Mouse (Mus musculus): Measurements from ENCODE around the gene Ccdc138. TPM values are rescaled to one million over a fixed set of nuclear protein-coding genes. Genes with fewer than 3 reads are reported as not detected.

Gene Ccdc138
- polyA plus RNA-seq, 2 experiments = 4.9 to 5.9 TPM

DNA sequence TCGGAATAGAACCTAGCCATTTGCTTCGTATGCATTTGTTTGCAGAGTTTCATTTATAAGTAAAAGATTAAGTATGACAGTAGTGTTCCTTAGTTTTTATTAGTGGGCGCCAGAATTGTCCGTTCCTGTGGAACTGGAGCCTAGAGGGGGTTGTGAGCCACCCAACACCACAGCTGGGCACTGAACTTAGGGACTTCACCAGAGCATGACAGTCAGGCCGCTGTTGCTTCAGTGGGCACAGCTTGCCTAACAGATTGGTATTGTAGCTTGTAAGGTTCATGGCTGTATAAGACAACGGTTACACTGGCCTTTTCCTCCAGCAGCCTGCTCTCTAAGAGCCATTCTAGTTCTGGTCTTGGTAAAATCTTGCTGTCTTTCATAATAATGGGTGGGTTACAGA is 62.8 kb downstream of the Ccdc138 start:
- ATAC-seq (ENCODE audit: low FRiP score, low read depth) (no peak), DNase-seq (ENCODE audit: low spot score) (no peak)
- H3K36me3 ChIP-seq (ENCODE audit: control insufficient read depth, insufficient read depth, low read length) = no peaks in the 10 kb centered on the region
- H3K9ac ChIP-seq (ENCODE audit: low read depth, low read length, severe bottlenecking) = no peak overlapping the region
- H3K4me2 ChIP-seq (replicated peaks; ENCODE audit: low read depth, low read length, severe bottlenecking) = no peak overlapping the region
- no peaks in the 10 kb centered on the region for H3K27me3 ChIP-seq (ENCODE audit: control insufficient read depth, insufficient read depth, low read length)
- no peak overlapping the region for H3K4me3 ChIP-seq (replicated peaks; ENCODE audit: low read length)
- H3K27ac ChIP-seq (replicated peaks; ENCODE audit: low read depth, low read length) = no peak overlapping the region
- WGBS = 90% methylated on average over 6 of the region's 6 CpGs
- H3K9me3 ChIP-seq (ENCODE audit: control insufficient read depth, low read length) = no peaks in the 10 kb centered on the region
- TF ChIP-seq POLR2A (IDR thresholded peaks at IDR 0.05; ENCODE audit: borderline replicate concordance, extremely low read depth, insufficient read depth, insufficient read length) = no peak
- H3K4me1 ChIP-seq (ENCODE audit: control insufficient read depth, insufficient read depth, low read length) = no peaks in the 10 kb centered on the region

DNA sequence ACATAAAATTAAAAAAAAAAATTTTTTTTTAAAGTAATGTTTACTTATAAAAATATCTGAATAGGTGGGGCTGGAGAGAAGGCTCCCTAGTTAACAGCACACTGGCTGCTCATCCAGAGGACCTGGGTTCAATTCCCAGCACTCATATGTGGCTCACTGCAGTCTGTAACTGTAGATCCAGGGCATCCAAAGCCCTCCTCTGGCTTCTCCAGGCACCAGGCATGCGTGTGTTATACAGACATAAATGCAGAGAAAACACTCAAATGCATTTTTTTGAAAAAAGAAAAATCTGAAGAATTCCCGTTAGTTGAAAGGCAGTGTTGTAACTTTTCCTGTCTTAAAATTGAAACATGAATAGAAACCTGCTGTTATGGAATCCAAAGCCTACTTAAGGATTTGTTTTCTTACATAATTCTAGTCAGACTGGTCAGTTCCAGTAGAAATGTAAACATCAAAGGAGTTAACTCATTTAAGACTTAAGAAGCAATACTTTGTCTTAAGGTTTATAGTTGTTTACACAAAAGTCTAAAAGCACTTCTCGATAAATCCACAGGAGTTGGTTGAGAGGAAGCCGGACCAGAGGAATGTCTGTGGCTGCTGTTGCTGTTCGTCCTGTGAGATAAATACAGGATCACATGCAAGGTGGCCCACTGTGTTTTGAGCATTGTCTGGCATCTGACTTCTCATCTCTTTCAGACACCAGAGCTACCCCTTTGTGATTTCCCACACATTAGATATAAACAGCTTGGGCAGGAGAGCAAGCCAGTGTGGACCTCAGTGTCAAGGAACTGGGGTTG is 87.9 kb downstream of the Ccdc138 start:
- 51% methylated on average over 5 of the region's 5 CpGs for WGBS
- H3K4me3 ChIP-seq (replicated peaks; ENCODE audit: low read length) = no peak overlapping the region
- no peak overlapping the region for H3K27ac ChIP-seq (replicated peaks; ENCODE audit: low read depth, low read length)
- no peaks in the 10 kb centered on the region for H3K9me3 ChIP-seq (ENCODE audit: control insufficient read depth, low read length)
- H3K9ac ChIP-seq (ENCODE audit: low read depth, low read length, severe bottlenecking) = no peak overlapping the region
- H3K36me3 ChIP-seq (ENCODE audit: control insufficient read depth, insufficient read depth, low read length) = no peaks in the 10 kb centered on the region
- DNase-seq (ENCODE audit: low spot score) (no peak), ATAC-seq (ENCODE audit: low FRiP score, low read depth) (no peak)
- TF ChIP-seq POLR2A (IDR thresholded peaks at IDR 0.05; ENCODE audit: borderline replicate concordance, extremely low read depth, insufficient read depth, insufficient read length) = no peak
- H3K27me3 ChIP-seq (ENCODE audit: control insufficient read depth, insufficient read depth, low read length) = no peaks in the 10 kb centered on the region
- H3K4me1 ChIP-seq (ENCODE audit: control insufficient read depth, insufficient read depth, low read length) = no peaks in the 10 kb centered on the region
- H3K4me2 ChIP-seq (replicated peaks; ENCODE audit: low read depth, low read length, severe bottlenecking) = no peak overlapping the region

DNA sequence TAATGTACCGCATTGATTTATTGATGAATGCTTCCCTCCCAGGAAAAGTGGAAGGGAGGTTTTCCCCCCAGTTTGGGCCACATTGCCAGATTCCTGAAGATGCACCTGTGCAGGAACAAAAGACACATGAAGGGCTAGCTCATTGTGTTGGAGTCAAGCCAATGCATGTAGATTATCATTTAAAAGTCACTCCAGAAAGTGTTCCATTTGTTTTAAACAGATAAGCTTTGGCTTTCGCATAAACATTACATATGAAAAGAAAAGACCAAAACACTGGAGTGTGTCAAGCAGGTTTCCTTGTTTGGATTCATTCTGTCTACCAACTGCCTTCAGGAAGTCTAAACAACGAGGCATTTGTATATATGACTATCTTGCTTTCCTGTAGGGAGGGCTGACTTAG is 96.7 kb downstream of the Ccdc138 start:
- ATAC-seq (ENCODE audit: low FRiP score, low read depth) (no peak), DNase-seq (ENCODE audit: low spot score) (no peak)
- H3K9me3 ChIP-seq (ENCODE audit: control insufficient read depth, low read length) = no peaks in the 10 kb centered on the region
- H3K27me3 ChIP-seq (ENCODE audit: control insufficient read depth, insufficient read depth, low read length) = no peaks in the 10 kb centered on the region
- H3K9ac ChIP-seq (ENCODE audit: low read depth, low read length, severe bottlenecking) = no peak overlapping the region
- no peak for TF ChIP-seq POLR2A (IDR thresholded peaks at IDR 0.05; ENCODE audit: borderline replicate concordance, extremely low read depth, insufficient read depth, insufficient read length)
- H3K4me1 ChIP-seq (ENCODE audit: control insufficient read depth, insufficient read depth, low read length) = no peaks in the 10 kb centered on the region
- no peak overlapping the region for H3K27ac ChIP-seq (replicated peaks; ENCODE audit: low read depth, low read length)
- H3K4me3 ChIP-seq (replicated peaks; ENCODE audit: low read length) = no peak overlapping the region
- no peaks in the 10 kb centered on the region for H3K36me3 ChIP-seq (ENCODE audit: control insufficient read depth, insufficient read depth, low read length)
- 84% methylated on average over 3 of the region's 3 CpGs for WGBS
- H3K4me2 ChIP-seq (replicated peaks; ENCODE audit: low read depth, low read length, severe bottlenecking) = no peak overlapping the region

DNA sequence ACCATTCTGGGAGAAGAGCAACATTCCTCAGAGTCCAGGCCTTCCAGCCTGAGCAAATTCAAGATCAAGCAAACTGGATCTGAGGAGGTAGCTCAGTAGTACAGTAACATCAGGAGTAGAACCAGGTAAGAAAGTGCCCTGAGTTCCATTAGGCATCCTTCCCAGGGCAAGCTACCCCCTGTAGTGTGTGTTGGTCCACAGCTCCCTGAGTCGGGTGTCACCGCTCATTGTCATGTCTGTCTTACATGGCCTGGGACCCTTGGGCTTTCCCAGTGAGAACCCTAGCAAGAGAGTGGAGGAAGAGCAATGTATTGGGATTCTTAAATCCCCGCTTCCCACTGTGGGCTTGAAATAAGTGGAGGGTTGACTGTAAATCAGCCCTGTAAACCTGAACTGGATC is 97.4 kb downstream of the Ccdc138 start:
- H3K9ac ChIP-seq (ENCODE audit: low read depth, low read length, severe bottlenecking) = no peak overlapping the region
- H3K4me3 ChIP-seq (replicated peaks; ENCODE audit: low read length) = no peak overlapping the region
- no peaks in the 10 kb centered on the region for H3K4me1 ChIP-seq (ENCODE audit: control insufficient read depth, insufficient read depth, low read length)
- H3K4me2 ChIP-seq (replicated peaks; ENCODE audit: low read depth, low read length, severe bottlenecking) = no peak overlapping the region
- no peaks in the 10 kb centered on the region for H3K9me3 ChIP-seq (ENCODE audit: control insufficient read depth, low read length)
- H3K27ac ChIP-seq (replicated peaks; ENCODE audit: low read depth, low read length) = no peak overlapping the region
- DNase-seq (ENCODE audit: low spot score) = no peak
- no peaks in the 10 kb centered on the region for H3K27me3 ChIP-seq (ENCODE audit: control insufficient read depth, insufficient read depth, low read length)
- WGBS = 88% methylated on average over 3 of the region's 3 CpGs
- H3K36me3 ChIP-seq (ENCODE audit: control insufficient read depth, insufficient read depth, low read length) = no peaks in the 10 kb centered on the region
- no peak for TF ChIP-seq POLR2A (IDR thresholded peaks at IDR 0.05; ENCODE audit: borderline replicate concordance, extremely low read depth, insufficient read depth, insufficient read length)
- no peak for ATAC-seq (ENCODE audit: low FRiP score, low read depth)

DNA sequence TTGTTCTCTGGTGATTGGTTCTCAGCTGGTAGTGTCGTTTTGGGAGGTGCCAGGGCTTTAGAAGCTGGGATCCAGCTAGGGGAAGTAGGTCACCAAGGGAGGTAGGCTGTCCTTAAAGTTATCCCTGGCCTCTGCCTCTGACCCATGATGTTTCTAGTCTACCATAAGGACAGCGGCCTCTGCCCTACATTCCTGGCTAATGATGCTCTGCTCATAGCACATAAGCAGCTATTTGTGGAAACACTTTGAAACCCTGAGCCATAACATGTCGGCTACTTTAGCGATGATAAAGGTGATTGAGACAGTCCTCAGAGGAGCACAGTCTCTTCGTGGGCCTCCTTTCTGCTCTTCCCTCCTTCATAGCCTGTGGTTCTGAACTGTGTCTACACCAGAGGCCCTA is 98.1 kb downstream of the Ccdc138 start:
- Histone ChIP-seq H3K4me2 (replicated peaks; ENCODE audit: low read depth, low read length, severe bottlenecking) (no peak overlapping the region), H3K9me3 (ENCODE audit: control insufficient read depth, low read length) (no peaks in the 10 kb centered on the region), H3K4me3 (replicated peaks; ENCODE audit: low read length) (no peak overlapping the region), H3K27ac (replicated peaks; ENCODE audit: low read depth, low read length) (no peak overlapping the region), H3K27me3 (ENCODE audit: control insufficient read depth, insufficient read depth, low read length) (no peaks in the 10 kb centered on the region), H3K36me3 (ENCODE audit: control insufficient read depth, insufficient read depth, low read length) (no peaks in the 10 kb centered on the region), H3K9ac (ENCODE audit: low read depth, low read length, severe bottlenecking) (no peak overlapping the region), H3K4me1 (ENCODE audit: control insufficient read depth, insufficient read depth, low read length) (no peaks in the 10 kb centered on the region)
- ATAC-seq (ENCODE audit: low FRiP score, low read depth) = no peak
- no peak for TF ChIP-seq POLR2A (IDR thresholded peaks at IDR 0.05; ENCODE audit: borderline replicate concordance, extremely low read depth, insufficient read depth, insufficient read length)
- DNase-seq (ENCODE audit: low spot score) = no peak
- WGBS = 75% methylated on average over 5 of the region's 5 CpGs

Data from limb, embryonic 14.5 days (tissue).